Mouse (Mus musculus): ENCODE measurements around the gene Spata1.

DNA sequence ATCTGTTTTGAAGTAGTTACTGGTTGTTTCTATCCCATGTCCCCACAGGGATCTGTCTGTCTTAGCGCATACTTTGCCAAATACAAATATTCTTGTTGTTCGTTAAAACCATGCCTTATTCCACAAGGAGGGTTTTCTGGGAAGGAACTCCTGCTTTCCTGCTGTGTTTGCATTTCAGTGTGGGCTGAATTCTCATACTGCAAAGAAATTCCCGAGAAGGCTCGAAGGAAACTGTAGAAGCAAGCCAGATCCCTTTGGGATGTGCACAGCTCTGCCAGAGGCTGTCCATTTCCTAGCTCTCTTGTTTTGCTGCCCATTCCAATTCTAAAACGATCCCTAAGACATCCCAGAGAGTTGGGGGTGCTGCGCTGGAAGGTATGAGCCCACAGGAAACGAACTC lies 59.1 kb downstream of the Spata1 start:
- TF ChIP-seq CTCF (IDR thresholded peaks at IDR 0.05; ENCODE audit: low read depth) (no peak), EP300 (IDR thresholded peaks at IDR 0.05; ENCODE audit: low read depth) (no peak)

Data from liver, postnatal 0 days (tissue).